Mouse (Mus musculus) embryonic facial prominence, embryonic 12.5 days (tissue): ENCODE data around the gene Aspg. TPM values are rescaled to one million over a fixed set of nuclear protein-coding genes. Genes with fewer than 3 reads are reported as not detected.

Experiments
- microRNA counts: library from miRNA; unstranded; fragments of <30 nt; microRNA quantifications from one replicate; lab custom pipeline; 2017
- microRNA-seq: library from miRNA; unstranded; fragments of <30 nt; microRNA quantifications from one replicate; pipeline ENCODE4, GENCODE M21; 2017
- polyA plus RNA-seq: library from polyadenylated mRNA; unstranded; fragments of >200 nt; fragmentation: Nextera tagmentation; extraction: Ambion mirVana; gene quantifications from 2 replicates; pipeline ENCODE4 v1.2.1, GENCODE M21; 2016

Aspg gene
- polyA plus RNA-seq, 1 experiment from 2014 or later: 1.3 TPM

MicroRNA genes within 50 kb of the gene (microRNA counts, 519-probe panel; counts per million panel counts)
- 3,011 counts per million, percentile 70 among the panel's probes with 10 or more counts for microRNA mmu-miR-203 (lab: Ali Mortazavi, UCI)

Small RNA genes lying within 50 kb of the gene (microRNA-seq; reads per million reads assigned to microRNA genes)
- gene Mir203 (6,959 reads per million, percentile 91 among the genes with 10 or more reads in this experiment), gene Mir3073a (not detected), gene Mir3073b (not detected)

Other genes starting within 250 kb of the Aspg start
- gene Ppp1r13b, start 198.6 kb upstream of the Aspg start, polyA plus RNA-seq: 13.5 and 14.1 TPM in 2 replicates
- 617 and 661 TPM in 2 replicates for gene Atp5mpl, start 139.7 kb upstream of the Aspg start, polyA plus RNA-seq
- 0.73 and 0.75 TPM in 2 replicates for gene Tdrd9, start 135.1 kb upstream of the Aspg start, polyA plus RNA-seq
- gene Rd3l, start 125.4 kb upstream of the Aspg start, polyA plus RNA-seq: not detected in 2 replicates
- gene Kif26a, start 39.5 kb downstream of the Aspg start, polyA plus RNA-seq: 5.0 and 5.6 TPM in 2 replicates